Mouse (Mus musculus): ENCODE data around the gene Rab19.
"Not testable (repeated sequence)": the region's sequence is repeated elsewhere in the genome, so short reads cannot be mapped to it uniquely, and the experiment has no call there.

Rab19 gene

DNA sequence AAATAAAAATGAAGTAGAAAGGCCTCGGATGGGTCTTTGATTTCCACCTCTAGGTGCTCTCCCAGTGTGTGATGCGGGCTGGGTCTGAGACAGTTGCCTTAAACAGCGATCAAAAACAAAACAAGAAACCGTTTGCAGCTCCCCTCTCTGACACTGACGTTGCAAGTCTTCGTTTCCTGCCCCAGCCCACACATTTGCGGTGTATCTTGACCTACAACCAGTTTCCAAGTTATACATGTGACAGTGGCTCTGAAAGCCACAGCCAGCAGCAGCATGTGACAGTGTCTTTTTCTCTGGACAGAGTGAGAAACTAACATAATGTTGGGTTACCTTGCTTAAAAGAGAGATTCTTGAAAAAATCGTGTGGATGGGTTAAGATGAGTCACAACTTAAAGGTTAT lies 1.2 kb upstream of the Rab19 start:
- peak; percentile 86 for DNase-seq (ENCODE audit: low read depth)

DNA sequence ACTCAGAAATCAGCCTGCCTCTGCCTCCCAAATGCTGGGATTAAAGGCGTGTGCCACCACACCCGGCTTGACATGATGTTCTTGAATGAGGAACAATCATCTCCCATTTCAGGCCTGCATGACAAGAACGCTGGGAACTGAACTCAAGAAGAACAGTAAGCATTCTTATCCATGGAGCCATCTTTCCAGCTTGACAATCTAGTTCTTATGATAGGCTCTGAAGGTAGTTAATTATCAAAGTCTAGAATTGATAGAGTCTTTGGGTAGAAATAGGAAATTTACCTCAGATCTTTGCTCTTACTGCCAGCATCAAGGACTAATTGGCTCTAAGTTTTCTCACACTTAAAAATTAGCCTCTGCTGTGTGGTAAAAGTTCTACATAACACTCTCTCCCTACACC lies 699 bp upstream of the Rab19 start:
- DNase-seq (ENCODE audit: low read depth), result no peak

DNA sequence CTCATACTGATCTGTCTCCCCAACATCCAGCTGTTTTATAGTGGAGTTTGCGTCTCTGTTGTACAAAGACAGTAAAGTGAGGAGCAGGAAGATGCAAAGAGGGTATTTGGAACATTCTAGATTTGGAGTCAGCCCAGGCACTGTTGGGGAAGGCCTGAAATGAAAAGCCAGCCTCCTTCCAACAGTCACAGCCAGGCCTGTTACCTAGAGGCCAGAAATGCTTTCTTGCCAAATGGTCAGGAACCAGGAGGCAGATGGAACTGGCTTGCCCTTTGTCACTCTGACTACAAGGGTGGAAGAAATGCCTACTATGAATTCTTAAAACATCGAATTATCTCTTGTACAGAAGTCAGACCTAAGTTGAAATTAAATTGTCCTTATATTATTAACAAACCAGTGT lies 9.0 kb downstream of the Rab19 start:
- no peak for DNase-seq (ENCODE audit: low read depth)

DNA sequence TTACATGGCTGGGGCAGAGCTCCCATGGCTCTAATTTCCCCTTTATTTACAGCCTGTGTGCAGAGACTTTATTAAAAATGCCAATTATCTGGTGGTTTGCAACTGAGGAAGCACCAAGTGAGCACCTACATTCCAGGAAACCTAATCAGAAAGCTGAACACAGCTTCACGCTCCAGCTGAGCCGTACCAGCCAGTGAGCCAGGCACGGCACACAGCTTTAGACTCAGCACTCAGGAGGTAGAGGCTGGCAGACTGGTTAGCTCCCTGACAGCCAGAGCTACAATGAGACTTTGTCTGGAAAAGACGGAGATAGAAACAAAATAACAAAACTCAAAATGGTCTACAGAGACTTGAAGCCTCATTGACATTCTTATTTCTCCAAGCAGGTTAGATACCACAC lies 14.5 kb downstream of the Rab19 start:
- DNase-seq (ENCODE audit: low read depth), result no peak

DNA sequence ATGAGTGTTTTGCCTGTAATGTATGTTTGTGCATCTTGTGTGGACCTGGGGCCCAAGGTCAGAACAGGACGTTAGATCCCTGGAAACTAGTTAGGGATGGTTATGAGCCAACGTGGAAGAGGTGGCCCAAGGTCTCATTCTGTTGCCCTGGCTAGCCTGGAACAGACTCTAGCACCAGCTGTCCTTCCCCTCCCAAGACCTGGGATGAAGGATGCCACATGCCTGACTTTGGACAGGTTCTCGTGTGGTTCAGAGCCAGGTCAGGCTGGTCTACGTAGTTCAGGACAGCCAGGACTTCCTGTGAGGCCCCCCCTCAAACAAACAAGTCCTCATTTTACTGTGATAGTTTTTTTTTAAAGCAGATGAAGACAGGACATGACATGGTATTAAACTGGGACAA lies 14.9 kb downstream of the Rab19 start:
- no peak for DNase-seq (ENCODE audit: low read depth)

DNA sequence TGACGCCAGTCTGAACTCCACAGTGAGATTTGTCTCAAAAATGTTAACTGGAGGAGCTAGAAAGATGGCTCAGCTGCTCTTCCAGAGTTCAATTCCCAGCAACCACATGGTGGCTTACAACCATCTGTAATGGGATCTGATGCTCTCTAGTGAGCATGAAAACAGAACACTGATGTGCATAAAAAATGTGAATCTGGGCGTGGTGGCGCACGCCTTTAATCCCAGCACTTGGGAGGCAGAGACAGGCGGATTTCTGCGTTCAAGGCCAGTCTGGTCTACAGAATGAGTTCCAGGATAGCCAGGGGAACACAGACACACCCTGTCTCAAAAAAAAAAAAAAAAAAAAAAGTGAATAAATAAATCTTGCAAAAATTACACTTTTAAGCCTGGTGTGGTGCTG lies 16.1 kb downstream of the Rab19 start:
- DNase-seq (ENCODE audit: low read depth), result no peak

DNA sequence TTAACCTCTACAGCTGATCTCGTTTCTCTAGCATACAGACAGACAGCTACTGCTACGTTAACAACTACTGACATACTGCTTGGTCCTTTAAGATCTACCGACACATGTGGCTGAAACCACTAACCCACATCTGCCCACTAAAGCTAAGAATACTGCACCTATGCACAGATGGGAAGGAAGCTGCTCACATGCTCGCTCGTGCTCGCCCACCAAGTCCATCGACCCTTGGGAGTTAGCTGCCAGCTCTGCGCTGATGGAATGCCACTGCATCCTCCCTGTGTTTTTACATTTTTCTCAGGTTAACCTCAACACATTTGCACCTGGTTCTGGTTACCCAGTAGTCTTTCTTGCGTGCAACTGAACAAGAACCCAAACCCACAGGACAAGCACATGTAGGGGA lies 17.4 kb downstream of the Rab19 start:
- DNase-seq (ENCODE audit: low read depth), result no peak

DNA sequence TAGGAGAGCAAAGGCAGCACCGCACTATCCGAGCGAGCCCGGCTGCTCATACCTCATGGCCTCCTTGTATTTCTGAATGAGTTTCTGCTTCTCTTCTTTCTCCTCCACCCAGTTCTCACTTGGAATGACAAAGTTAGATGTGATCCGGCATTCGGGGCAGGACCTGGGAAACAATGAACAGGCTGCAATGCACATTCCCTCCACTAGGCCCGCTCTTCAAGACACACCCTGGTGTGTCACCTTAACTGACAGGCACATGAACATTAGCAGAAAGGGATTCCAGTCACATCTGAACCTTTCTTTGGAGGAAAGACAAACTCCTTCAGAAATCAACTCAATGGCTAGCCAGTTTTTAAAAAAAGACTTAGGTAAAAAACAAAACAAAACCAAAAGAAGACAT lies 19.4 kb downstream of the Rab19 start:
- peak; percentile 35 for DNase-seq (ENCODE audit: low read depth)

DNA sequence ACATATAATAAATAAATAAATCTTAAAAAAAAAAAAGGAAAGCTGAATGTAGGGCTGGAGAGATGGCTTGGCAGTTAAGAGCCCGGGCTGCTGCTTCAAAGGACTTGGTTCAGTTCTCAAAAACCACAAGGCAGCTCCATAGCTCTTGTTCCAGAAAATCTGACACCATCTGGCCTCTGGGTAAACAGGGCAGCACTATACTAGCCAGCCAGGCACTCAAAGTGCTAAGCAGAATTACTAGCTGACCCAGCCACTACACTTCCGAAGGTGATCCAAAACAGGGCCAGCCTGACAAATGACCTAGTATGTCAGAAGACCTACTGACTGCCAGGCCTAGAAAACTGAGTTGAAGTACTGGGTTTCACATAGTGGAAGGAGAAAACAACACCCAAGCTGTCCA lies 22.2 kb downstream of the Rab19 start:
- DNase-seq (ENCODE audit: low read depth), result no peak

DNA sequence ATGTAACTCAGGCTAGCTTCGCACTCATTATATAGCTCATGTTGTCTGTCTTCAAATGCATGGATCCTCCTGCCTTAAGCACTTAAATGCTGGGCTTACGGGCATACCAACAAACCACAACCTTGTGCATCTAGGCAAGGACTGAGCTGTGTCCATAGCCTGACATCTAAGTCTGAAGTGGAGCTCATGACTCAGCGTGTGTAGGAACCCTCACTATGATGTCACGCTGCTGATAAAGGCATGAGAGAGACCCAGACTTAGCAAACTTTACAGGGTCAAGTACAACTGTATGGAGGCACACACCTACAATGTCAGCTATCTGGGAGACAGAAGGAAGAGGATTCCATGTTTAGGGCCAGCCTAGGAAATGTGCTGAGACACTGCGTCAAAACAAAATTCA lies 25.5 kb downstream of the Rab19 start:
- no peak for DNase-seq (ENCODE audit: low read depth)

DNA sequence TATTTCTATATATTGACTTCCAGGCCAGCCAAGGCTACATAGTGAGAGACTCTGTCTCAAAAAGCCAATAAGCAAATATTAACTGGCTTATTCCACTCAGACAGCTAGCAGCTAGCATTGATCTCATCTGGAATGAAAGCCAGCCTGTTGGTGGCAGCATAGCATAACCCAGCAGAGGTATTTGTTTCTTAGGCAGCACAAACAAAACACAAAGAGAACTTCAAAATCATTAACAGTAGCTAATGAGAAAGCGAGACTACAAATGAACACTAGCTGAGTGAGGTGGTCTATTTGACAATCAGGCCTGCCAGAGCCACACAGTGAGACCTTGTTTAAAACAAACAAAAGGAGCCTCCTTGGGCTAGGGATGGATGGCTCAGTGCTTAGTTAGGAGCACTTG lies 33.1 kb downstream of the Rab19 start:
- no peak for DNase-seq (ENCODE audit: low read depth)

DNA sequence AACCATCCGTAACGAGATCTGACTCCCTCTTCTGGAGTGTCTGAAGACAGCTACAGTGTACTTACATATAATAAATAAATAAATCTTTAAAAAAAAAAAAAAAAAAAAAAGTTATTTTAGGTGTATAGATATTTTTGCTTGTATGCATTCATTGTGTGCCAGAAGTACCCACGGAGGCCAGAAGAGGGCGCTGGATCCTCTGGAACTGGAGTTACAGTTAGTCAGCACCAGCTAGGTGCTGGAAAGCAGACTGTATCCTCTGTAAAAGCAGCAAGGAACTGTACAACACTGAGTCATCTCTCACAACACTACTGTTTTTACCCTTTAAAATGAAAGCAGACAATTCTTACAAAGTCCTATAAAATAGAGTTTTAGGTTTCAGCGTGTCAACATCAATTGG lies 34.8 kb downstream of the Rab19 start:
- peak; percentile 87 for DNase-seq (ENCODE audit: low read depth)

DNA sequence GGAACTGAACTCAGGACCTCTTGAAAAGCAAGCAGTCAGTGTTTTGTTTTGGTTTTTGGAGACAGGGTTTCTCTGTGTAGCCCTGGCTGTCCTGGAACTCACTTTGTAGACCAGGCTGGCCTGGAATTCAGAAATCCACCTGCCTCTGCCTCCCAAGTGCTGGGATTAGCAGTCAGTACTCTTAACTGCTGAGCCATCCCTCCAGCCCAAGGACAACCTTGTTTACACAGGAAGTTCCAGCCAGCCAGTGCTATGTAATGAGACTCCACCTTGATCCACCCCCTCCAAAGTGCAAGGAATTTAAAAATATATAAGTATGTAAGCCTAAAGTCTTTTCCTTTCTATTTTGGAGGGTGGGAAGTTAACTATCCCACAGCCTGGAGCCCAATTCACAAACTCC lies 35.7 kb downstream of the Rab19 start:
- DNase-seq (ENCODE audit: low read depth), result not testable (repeated sequence)

DNA sequence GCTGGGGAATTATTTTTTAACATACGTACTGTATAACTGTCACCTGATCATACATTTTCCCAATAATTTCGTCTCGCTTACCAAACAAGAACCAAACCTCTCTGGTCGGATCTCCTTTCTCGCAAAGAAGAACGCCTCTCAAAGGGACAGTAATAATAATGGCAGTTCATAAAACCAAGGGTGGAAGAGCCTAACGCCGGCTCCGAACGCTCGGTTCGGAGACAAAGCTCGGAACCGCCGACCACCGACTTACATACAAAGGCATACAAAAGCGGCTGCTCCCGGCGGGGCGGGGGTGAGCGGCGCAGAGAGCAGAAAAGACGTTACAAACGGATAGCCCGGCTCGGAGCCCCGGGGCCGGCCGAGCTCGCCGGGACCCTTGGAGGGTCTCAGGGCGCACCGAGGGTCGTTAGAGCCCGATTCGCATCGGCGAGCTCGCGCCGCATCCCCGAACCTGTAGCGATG lies 38.4 kb downstream of the Rab19 start:
- DNase-seq (ENCODE audit: low read depth), result no peak

DNA sequence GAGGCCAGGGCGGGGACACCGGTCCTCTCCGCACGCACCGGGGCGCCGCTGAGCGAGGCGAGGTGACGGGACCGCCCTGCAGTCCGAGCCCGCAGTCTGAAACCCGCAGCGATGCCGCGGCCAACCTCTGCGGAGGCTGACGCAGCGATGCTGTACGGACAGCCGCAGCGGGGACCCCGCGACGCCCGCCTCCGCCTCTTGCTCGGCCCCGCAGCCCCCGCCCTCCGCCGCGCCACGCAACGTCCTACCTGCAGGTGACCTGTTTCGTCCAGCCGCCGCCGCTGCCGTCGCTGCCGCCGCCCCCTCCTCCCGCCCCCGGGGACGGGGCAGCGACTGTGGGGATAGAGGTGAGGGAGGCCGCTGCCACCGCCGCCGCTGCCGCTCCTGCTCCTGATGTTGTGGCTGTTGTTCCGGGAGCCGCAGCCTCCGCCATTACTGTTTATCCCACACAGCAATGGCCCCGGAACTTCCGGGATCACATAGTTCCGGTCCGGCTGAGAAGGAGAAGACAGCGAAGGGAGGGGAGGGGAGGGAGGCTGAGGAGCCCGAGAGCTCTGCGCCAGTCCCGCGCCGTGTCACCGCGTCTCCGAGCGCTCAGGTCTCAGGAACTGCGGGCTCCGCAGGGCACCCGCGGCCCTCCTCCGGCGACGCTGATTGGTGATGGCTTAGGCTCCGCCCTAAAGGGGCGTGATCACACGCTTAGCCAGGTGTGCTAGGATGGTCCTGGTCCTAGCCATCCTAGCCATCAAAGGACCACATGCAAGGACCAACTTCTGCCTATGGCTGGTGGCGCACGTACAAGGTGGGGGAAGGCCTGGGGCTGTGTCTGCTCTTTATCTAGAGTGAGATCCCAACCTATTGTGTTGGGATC lies 39.1 kb downstream of the Rab19 start, which contains the start of gene Mkrn1:
Mkrn1 (minus strand) TSS at position 612 of the 871 bp plus-strand sequence.
- DNase-seq (ENCODE audit: low read depth), result peak; percentile 89

DNA sequence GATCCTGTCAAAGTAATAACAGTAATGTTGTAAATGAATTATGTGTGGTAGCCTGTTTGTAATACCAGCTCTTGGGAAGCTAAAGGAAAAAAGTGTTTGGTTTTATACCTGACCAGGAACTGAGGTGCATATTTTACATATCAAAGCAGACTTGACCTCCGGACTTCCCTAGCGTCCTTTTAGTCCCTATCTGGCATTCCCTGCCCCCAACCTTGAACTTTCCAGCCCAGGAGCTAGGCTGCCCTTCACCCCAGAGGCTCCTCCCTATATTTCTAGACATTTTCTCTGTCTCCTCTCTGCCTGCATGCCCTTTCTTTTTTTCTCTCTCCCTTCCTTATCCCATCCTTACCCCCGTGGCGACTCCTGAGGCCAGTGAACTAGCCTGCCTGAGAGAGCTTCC lies 39.9 kb downstream of the Rab19 start:
- no peak for DNase-seq (ENCODE audit: low read depth)

DNA sequence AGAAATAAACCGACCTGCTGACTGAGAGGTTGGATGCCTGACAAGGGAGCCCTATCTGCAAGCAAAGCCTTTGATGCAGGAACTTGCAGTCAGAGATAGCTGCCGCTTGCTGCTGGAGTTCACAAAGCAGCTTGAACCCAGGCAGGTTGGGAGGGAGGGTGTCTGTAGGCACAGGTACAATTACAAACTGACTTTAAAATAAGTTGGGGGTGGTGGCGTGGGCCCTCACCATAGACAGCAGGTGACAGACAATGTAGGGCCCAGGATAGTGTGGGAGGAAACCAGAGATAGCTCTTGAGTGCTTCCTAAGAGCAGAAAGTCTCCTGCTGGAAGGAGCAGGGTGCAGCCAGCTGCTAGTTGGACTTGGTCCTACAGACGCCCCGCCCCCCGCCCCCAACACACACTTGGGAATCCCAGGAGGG lies 42.2 kb downstream of the Rab19 start:
- DNase-seq (ENCODE audit: low read depth), result no peak

DNA sequence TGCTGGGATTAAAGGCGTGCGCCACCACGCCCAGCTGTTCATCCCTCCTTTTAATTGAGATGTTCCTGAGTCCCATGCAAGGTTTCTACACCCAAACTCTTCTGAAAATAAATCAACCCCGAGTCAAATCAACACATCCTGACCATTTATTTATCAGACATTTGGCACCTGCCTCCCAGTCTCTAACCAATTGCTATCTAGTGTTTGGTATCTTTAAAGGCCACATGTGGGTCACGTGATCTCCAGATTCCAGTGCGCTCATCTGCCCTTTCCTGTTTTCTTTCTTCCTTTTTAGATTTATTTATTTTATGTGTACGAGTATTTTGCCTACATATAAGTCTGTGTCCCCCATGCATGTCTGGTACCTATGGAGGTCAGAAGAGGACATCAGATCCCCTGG lies 42.7 kb downstream of the Rab19 start:
- DNase-seq (ENCODE audit: low read depth), result no peak

DNA sequence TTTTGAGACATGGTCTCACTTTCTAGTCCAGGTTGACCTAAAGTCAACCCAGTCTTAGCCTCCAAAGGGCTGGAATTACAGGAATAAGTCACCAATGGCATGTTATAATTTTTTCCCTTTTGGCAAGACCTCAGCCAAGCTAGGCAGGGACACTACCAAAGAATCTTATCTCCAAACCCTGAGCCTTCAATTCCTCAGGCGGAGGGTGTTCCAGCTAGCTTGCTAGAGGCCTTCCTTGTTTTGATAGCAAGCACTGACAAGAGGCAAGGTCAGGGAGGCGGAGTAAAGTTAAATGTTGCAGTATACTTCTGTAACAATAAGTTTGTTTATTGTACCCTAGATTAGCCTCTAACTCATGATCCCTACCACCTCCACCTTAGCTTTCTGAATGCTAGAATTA lies 44.2 kb downstream of the Rab19 start:
- DNase-seq (ENCODE audit: low read depth), result no peak

DNA sequence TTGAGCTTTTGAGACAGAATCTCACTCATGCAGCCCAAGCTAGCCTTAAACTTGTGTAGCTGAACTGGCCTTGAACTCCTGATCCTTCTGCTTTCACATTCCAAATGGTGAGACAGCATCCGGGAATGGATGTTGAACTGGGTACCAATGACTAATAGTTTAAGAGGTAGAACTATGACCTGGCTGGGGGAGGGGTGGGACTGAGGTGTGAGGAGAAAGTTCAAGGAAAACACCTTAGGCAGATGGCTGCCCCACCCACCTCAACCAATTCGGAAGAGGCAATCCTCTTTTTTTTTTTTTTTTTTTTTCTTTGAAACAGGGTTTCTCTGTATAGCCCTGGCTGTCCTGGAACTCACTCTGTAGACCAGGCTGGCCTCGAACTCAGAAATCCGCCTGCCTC lies 45.8 kb downstream of the Rab19 start:
- DNase-seq (ENCODE audit: low read depth), result no peak

DNA sequence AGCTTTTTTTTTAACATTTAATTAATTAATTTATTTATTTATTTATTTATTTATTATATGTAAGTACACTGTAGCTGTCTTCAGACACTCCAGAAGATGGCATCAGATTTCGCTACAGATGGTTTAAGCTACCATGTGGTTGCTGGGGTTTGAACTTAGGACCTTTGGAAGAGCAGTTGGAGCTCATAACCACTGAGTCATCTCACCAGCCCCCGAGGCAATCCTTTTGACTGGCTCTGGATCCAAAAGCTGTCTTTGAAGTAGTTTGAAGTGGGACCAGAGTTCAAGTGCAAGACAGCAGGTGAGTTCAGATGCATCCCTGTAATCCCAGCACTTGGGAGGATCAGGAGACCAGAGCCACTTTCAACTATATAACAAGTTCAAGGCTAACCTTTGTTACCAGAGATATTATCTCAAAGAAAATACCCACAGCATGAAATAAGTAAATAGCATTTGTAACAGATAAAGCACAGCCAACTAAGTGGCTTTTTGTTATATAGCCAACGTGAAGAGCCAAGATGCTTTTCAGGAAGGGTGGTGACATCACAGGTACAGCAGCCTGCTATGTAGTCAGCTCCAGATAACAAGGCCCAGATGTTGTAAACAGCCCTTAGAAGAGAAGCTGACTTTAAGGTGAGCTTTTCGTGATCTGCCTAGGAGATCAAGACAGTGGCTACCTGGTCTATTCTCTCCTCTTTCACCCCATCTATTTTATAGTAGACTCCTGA lies 46.5 kb downstream of the Rab19 start:
- no peak for DNase-seq (ENCODE audit: low read depth)

DNA sequence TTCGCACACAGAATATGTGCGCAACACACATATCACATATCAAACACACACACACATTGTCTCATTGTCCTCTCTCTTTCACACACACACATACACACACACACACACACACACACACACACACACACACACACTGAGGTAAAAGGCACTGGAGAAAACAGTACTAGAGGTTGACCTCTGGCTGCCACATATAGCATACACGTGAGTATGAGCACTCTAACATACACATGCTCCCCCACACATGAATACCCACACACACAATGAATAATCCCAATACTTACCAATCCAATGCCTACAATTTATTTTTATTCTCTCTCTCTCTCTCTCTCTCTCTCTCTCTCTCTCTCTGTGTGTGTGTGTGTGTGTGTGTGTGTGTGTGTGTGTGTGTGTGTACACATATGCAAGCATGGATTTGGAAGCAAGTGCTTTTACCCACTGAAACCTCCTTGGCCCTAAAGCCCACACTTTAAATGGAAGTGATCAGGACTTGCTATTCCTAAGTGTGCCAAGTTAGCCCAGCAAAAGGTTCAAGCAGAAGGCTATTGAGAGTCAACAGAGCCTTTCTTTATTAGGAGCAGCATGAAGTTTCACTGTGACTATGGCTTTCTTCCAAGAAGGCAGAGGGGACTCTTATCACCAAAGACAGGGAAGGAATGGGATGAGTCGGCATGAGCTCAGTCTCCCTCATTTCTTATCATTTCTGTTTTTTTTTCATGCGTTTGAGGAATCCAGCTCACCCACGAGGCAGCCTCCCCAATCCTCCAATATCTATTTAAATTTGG lies 48.2 kb downstream of the Rab19 start:
- DNase-seq (ENCODE audit: low read depth), result no peak

DNA sequence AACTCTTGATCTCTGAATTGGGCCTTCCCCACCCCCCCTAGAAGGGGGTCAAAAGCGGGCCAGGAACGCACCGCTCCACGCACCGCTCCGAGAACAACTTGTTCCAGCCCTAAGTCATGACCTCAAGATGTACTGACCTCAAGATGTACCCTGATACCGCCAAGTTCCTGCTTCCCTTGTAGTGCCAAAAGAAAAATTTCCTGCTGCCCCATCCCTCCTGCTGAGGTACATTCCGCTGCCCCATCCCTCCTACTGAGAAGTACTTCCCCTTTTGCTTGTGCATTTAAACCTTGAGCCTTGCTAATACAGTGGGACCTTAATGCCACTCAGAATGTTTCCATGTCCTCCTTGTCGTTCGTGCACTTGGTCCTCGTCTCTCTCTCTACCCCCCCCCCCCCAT lies 49.7 kb downstream of the Rab19 start:
- no peak for DNase-seq (ENCODE audit: low read depth)
